Mouse (Mus musculus): ENCODE data around the gene Arrdc1. TPM values are rescaled to one million over a fixed set of nuclear protein-coding genes. Genes with fewer than 3 reads are reported as not detected.

Arrdc1 gene
- polyA plus RNA-seq, 1 experiment from 2014 or later: 102 TPM

DNA sequence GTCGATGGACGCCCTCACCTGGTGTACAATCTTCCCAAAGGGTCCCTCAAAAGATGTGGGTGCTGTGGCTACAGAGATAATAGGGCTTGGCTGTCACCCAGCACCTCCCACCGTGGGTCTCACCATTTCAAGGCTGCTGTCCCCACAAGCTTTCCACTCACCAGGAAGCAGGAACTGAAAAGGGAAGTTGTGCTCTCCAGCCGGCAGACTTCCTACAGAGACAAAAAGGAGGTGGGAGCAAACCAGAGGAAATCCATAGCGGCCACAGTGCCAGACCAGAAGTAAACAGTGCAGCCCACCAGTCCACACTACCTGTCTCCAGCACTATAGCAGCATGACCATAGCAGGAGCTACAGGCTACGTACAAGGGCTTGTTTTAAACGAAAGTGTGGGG lies 8.1 kb downstream of the Arrdc1 start:
- H3K4me1 ChIP-seq (ENCODE audit: control insufficient read depth, insufficient read depth, low read length): peaks cover 8% of the 10 kb centered on the region
- no peaks in the 10 kb centered on the region for H3K9me3 ChIP-seq (ENCODE audit: control insufficient read depth, low read length)
- no peak for ATAC-seq
- no peaks in the 10 kb centered on the region for H3K27me3 ChIP-seq (replicated peaks; ENCODE audit: control insufficient read depth, insufficient read depth, low read length)
- H3K4me3 ChIP-seq (ENCODE audit: low read length): no peak overlapping the region
- no peak overlapping the region for H3K27ac ChIP-seq (ENCODE audit: low read length)
- H3K36me3 ChIP-seq (ENCODE audit: control insufficient read depth, insufficient read depth, low read length): no peaks in the 10 kb centered on the region
- H3K9ac ChIP-seq (ENCODE audit: low read depth, low read length): no peak overlapping the region
- no peak overlapping the region for H3K4me2 ChIP-seq (ENCODE audit: low read depth, low read length)
- 59% methylated on average over 7 of the region's 7 CpGs for WGBS

DNA sequence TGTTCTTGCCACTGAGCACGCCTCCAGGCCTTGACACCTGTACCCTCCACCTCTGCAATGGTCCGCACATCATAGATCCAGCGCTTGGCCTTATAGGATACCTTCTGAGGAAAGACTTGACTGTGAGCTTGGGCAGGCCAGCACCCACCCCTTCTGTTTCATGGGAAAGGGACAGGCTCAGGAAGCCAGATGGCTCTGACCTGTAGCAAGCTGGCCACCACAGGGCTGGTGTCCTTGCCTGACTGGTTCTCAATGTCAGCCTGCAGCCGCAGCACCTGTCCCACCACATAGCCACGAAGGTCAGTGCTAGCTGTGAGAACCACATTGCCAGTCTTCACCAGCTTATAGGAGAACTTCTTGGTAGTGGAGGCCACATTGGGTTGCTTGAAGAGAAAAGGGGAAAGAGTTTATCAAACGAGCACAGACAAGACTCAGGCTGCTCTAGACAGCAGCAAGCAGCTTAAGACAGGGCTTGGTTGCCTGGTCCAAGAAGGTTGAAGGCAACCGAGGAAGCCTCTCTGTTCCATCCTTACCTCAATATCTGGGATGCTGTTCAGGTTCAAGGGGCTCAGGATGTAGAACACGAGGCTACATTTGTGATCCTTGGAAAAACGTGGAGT lies 8.6 kb downstream of the Arrdc1 start:
- no peak overlapping the region for H3K9ac ChIP-seq (ENCODE audit: low read depth, low read length)
- peaks cover 8% of the 10 kb centered on the region for H3K4me1 ChIP-seq (ENCODE audit: control insufficient read depth, insufficient read depth, low read length)
- H3K36me3 ChIP-seq (ENCODE audit: control insufficient read depth, insufficient read depth, low read length): no peaks in the 10 kb centered on the region
- no peak overlapping the region for H3K4me3 ChIP-seq (ENCODE audit: low read length)
- H3K4me2 ChIP-seq (ENCODE audit: low read depth, low read length): no peak overlapping the region
- 82% methylated on average over 9 of the region's 9 CpGs for WGBS
- no peaks in the 10 kb centered on the region for H3K27me3 ChIP-seq (replicated peaks; ENCODE audit: control insufficient read depth, insufficient read depth, low read length)
- no peak for ATAC-seq
- no peaks in the 10 kb centered on the region for H3K9me3 ChIP-seq (ENCODE audit: control insufficient read depth, low read length)
- H3K27ac ChIP-seq (ENCODE audit: low read length): no peak overlapping the region

DNA sequence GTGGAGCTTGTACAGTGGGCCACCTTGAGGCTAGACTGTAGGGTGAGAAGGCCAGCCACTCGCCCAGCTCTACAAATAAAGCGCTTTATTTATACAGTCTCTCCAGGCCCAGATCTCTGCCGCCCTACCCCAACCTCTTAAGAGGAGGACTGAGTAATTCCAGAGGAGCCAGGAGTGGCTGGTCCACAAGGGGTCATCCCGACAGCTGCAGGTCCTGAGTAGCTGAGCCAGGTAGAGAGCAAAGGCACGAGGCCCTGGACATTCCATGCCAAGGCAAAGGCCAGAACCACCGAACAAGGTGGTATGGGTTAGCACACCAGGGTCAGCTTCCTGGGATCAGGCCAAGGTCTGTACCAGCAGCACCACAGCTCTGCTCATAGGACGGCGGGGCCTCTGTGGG lies 9.8 kb downstream of the Arrdc1 start:
- WGBS: 79% methylated on average over 8 of the region's 8 CpGs
- no peak overlapping the region for H3K9ac ChIP-seq (ENCODE audit: low read depth, low read length)
- H3K4me1 ChIP-seq (ENCODE audit: control insufficient read depth, insufficient read depth, low read length): peaks cover 8% of the 10 kb centered on the region
- no peaks in the 10 kb centered on the region for H3K27me3 ChIP-seq (replicated peaks; ENCODE audit: control insufficient read depth, insufficient read depth, low read length)
- no peaks in the 10 kb centered on the region for H3K36me3 ChIP-seq (ENCODE audit: control insufficient read depth, insufficient read depth, low read length)
- H3K4me2 ChIP-seq (ENCODE audit: low read depth, low read length): no peak overlapping the region
- H3K9me3 ChIP-seq (ENCODE audit: control insufficient read depth, low read length): no peaks in the 10 kb centered on the region
- no peak for ATAC-seq
- H3K27ac ChIP-seq (ENCODE audit: low read length): no peak overlapping the region
- no peak overlapping the region for H3K4me3 ChIP-seq (ENCODE audit: low read length)

DNA sequence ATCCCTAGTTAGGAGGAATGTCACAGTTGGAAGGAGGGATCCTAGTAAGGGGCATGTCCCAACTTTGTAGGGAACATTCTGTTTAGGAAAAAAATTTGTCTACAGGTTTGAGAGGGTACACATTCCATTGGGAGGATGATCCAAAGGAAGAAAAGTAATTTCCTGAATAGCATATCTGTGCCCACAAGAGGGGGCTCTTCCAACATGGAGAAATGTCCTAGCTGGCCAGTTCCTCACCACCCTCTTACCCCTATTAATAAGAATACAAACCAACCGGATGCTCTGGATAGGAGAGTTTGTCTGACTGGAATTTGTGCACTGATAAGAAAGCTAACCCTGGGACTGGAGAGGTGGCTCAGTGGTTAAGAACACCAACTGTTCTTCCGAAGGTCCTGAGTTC lies 11.5 kb downstream of the Arrdc1 start:
- Histone ChIP-seq H3K4me1 (ENCODE audit: control insufficient read depth, insufficient read depth, low read length) (peaks cover 8% of the 10 kb centered on the region), H3K27me3 (replicated peaks; ENCODE audit: control insufficient read depth, insufficient read depth, low read length) (no peaks in the 10 kb centered on the region), H3K27ac (ENCODE audit: low read length) (no peak overlapping the region), H3K36me3 (ENCODE audit: control insufficient read depth, insufficient read depth, low read length) (no peaks in the 10 kb centered on the region), H3K9ac (ENCODE audit: low read depth, low read length) (no peak overlapping the region), H3K4me2 (ENCODE audit: low read depth, low read length) (no peak overlapping the region), H3K9me3 (ENCODE audit: control insufficient read depth, low read length) (no peaks in the 10 kb centered on the region), H3K4me3 (ENCODE audit: low read length) (no peak overlapping the region)
- WGBS: 52% methylated on average over 2 of the region's 2 CpGs
- ATAC-seq: no peak

DNA sequence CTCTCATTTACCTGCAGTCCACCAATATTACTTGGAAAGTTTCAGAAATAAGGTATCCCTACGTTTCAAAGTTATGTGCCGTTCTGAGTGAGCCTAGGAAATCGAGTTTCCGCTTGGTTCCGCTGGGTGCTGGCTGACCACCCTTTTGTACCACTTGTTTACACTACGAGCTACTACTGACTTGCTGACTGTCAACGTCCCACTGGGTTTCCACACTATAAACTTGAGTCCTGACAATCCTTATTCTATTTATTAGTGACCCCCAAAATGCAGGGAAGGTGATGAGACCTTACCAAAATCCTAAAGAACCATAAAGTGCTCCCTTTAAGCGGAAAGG lies 15.2 kb downstream of the Arrdc1 start:
- Histone ChIP-seq H3K27ac (ENCODE audit: low read length) (peak overlapping the region; percentile 76), H3K9ac (ENCODE audit: low read depth, low read length) (peak overlapping the region; percentile 74), H3K9me3 (ENCODE audit: control insufficient read depth, low read length) (no peaks in the 10 kb centered on the region), H3K4me2 (ENCODE audit: low read depth, low read length) (peak overlapping the region; percentile 69), H3K4me1 (ENCODE audit: control insufficient read depth, insufficient read depth, low read length) (peaks cover 7% of the 10 kb centered on the region), H3K27me3 (replicated peaks; ENCODE audit: control insufficient read depth, insufficient read depth, low read length) (no peaks in the 10 kb centered on the region), H3K36me3 (ENCODE audit: control insufficient read depth, insufficient read depth, low read length) (no peaks in the 10 kb centered on the region), H3K4me3 (ENCODE audit: low read length) (peak overlapping the region; percentile 89)
- WGBS: 8% methylated on average over 8 of the region's 8 CpGs
- peak; percentile 67 for ATAC-seq

DNA sequence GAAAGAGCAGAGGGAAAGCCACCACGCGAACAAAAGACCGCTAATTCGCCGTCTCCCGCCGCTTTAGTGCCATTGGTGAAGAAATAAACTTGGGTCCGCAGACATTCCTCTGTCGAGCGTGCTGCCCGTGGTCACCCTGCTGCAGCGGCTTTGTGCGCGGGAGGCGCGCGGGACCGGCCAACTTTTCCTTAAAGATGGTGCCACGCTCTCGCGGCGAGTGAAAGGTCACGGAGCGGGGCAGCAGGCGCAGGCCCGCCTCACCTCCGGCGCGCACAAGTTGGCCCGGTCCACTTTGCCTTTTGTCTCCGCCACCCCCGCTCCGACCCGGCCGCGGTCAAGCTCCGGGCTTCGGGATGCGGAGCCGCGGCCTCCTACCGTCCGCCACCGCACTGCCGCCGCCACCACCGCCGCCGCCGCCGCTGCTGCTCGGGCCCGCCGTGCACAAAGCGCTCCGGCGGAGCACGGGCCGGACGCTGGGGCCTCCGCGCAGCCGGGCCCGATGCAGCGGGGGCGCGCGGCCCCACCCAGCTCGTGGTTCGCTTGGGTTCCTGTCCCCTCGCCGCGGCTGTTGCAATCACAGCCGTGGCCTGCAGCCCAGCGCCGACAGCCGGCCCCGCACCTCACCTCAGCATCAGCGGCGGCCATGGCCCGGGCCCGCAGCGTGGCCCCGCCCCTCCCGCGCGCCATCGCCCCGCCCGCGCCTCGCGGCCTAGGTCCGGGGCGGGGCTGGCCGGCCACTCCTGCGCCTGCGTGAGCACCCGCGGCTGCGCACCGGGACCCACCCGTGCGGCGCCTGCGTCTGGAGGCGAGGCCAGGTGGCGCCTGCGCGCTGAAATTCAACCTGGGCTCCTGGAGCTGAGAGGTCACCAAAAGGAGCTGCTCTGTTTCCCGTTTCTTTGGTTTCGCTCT lies 15.9 kb downstream of the Arrdc1 start, which contains the start of gene Ehmt1:
Gene Ehmt1, minus strand, starts transcription at position 685 of the 909 bp plus-strand sequence.
- peak within 1 kb of the TSS; percentile 89 for H3K4me3 ChIP-seq (ENCODE audit: low read length)
- H3K4me2 ChIP-seq (ENCODE audit: low read depth, low read length): peak within 1 kb of the TSS; percentile 69
- H3K9ac ChIP-seq (ENCODE audit: low read depth, low read length): peak within 1 kb of the TSS; percentile 97
- no peaks in the 10 kb centered on the region for H3K36me3 ChIP-seq (ENCODE audit: control insufficient read depth, insufficient read depth, low read length)
- H3K4me1 ChIP-seq (ENCODE audit: control insufficient read depth, insufficient read depth, low read length): peaks cover 7% of the 10 kb centered on the region
- no peaks in the 10 kb centered on the region for H3K27me3 ChIP-seq (replicated peaks; ENCODE audit: control insufficient read depth, insufficient read depth, low read length)
- ATAC-seq: peak; percentile 98
- H3K9me3 ChIP-seq (ENCODE audit: control insufficient read depth, low read length): no peaks in the 10 kb centered on the region
- H3K27ac ChIP-seq (ENCODE audit: low read length): peak within 1 kb of the TSS; percentile 94
- WGBS: under 1% methylated on average over 107 of the region's 112 CpGs

DNA sequence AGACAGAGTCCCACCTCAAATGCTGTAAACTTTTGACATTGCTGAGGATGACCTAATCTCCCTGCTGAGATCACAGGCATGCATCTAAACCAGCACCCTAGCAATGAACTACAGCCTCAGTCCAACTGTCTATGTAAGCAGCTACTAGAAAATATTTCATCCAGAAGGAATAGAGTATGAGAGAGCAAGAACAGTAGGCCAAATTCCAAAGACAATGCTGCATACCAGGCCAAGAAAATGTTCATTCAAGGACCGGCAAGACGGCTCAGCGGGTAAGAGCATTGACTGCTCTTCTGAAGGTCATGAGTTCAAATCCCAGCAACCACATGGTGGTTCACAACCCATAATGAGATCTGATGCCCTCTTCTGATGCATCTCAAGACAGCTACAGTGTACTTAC lies 20.3 kb downstream of the Arrdc1 start:
- H3K36me3 ChIP-seq (ENCODE audit: control insufficient read depth, insufficient read depth, low read length): no peaks in the 10 kb centered on the region
- no peaks in the 10 kb centered on the region for H3K27me3 ChIP-seq (replicated peaks; ENCODE audit: control insufficient read depth, insufficient read depth, low read length)
- H3K4me3 ChIP-seq (ENCODE audit: low read length): no peak overlapping the region
- WGBS: 87% methylated on average over 3 of the region's 3 CpGs
- H3K27ac ChIP-seq (ENCODE audit: low read length): no peak overlapping the region
- no peak overlapping the region for H3K4me2 ChIP-seq (ENCODE audit: low read depth, low read length)
- peaks cover 7% of the 10 kb centered on the region for H3K4me1 ChIP-seq (ENCODE audit: control insufficient read depth, insufficient read depth, low read length)
- no peaks in the 10 kb centered on the region for H3K9me3 ChIP-seq (ENCODE audit: control insufficient read depth, low read length)
- H3K9ac ChIP-seq (ENCODE audit: low read depth, low read length): no peak overlapping the region
- no peak for ATAC-seq

DNA sequence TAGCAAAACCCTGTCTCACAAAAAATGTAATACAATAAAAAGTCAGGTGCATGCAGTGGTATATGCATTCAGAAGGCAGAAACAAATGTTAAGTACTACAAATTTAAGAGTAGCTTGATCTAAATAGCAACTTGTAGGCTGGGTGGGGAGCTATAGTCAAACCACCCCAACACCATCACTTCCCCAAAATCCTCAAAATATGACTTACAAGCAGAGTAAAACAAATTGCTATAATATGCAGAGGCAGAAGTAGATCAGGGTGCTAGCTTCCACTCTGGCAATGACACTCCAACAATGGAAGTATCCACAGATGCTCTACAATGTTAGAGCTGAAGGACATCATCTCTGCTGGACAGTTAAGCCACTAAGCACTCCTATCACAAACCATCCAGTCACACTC lies 22.5 kb downstream of the Arrdc1 start:
- ATAC-seq: no peak
- Histone ChIP-seq H3K4me3 (ENCODE audit: low read length) (no peak overlapping the region), H3K27me3 (replicated peaks; ENCODE audit: control insufficient read depth, insufficient read depth, low read length) (no peaks in the 10 kb centered on the region), H3K36me3 (ENCODE audit: control insufficient read depth, insufficient read depth, low read length) (no peaks in the 10 kb centered on the region), H3K4me2 (ENCODE audit: low read depth, low read length) (no peak overlapping the region), H3K27ac (ENCODE audit: low read length) (no peak overlapping the region), H3K9me3 (ENCODE audit: control insufficient read depth, low read length) (no peaks in the 10 kb centered on the region), H3K4me1 (ENCODE audit: control insufficient read depth, insufficient read depth, low read length) (peaks cover 3% of the 10 kb centered on the region), H3K9ac (ENCODE audit: low read depth, low read length) (no peak overlapping the region)

DNA sequence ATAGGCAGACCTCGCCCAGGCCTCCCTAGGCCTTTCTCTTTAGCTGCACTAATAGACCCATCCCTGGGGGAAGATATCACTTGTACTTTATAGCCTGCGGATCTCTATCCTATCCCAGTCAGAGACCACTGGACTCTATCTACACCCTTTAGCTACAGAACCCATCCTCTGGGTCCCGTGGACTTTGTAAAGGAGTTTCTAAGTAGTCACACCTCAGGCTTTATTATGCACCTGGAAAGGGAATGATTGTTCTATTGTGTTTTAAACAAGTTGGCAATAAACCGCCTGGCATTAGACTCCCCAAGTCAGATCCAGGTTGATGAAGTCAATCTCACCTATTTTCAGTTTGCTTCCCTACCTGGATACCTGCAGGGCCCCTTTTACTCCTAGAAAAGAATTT lies 22.9 kb downstream of the Arrdc1 start:
- H3K9me3 ChIP-seq (ENCODE audit: control insufficient read depth, low read length): no peaks in the 10 kb centered on the region
- H3K27ac ChIP-seq (ENCODE audit: low read length): no peak overlapping the region
- no peaks in the 10 kb centered on the region for H3K36me3 ChIP-seq (ENCODE audit: control insufficient read depth, insufficient read depth, low read length)
- H3K27me3 ChIP-seq (replicated peaks; ENCODE audit: control insufficient read depth, insufficient read depth, low read length): no peaks in the 10 kb centered on the region
- no peak overlapping the region for H3K4me3 ChIP-seq (ENCODE audit: low read length)
- H3K9ac ChIP-seq (ENCODE audit: low read depth, low read length): no peak overlapping the region
- H3K4me1 ChIP-seq (ENCODE audit: control insufficient read depth, insufficient read depth, low read length): no peaks in the 10 kb centered on the region
- no peak overlapping the region for H3K4me2 ChIP-seq (ENCODE audit: low read depth, low read length)
- 90% methylated on average over 4 of the region's 4 CpGs for WGBS
- ATAC-seq: no peak

All from intestine, embryonic 16.5 days (tissue).